Comparison of ENCODE assay signal across 30 mouse cellular contexts in the genomic region with DNA sequence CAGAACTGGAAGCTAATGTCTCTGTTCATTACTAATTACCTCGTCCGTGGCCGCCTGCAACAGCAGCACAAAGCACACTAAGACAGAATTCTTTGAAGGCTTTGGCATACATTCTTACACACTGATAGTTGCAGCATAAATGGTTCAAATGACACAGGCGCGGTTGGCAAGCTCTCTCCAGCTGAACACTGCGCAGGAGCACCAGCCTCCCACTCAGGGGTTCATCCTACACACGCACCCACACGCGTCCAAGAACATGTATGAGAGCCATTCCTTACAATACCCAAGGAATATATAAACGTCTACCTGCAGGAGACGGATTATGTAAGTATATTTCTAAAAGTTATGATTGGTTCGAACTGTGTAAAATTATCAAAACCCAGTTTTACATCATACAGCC. TPM values are rescaled to one million over a fixed set of nuclear protein-coding genes. Genes with fewer than 3 reads are reported as not detected.
DNase-seq lines count a peak whose midpoint lies in the region; ATAC-seq and TF ChIP-seq lines count a peak whose summit lies in the region.
"Had no signal": no experiment of that assay in that cellular context is flagged by ENCODE, and none has a peak within 500 bp of the region (broad histone marks: within the 10 kb centered on the region; RNA-seq: fewer than 3 reads in every experiment).

No protein-coding gene starts in this region.

- H3K36me3 ChIP-seq in heart, embryonic 11.5 days (ENCODE audit: control insufficient read depth, insufficient read depth, low read length): no peaks in the 10 kb centered on the region
- H3K36me3 ChIP-seq: forebrain, embryonic 10.5 days; heart, embryonic 13.5 days had no signal

- WGBS in heart, embryonic 11.5 days (ENCODE audit: insufficient replicate concordance): 86% methylated on average over 12 of the region's 12 CpGs

- H3K27ac ChIP-seq in heart, embryonic 11.5 days (ENCODE audit: low read depth, low read length): no peak overlapping the region
- no peak overlapping the region for H3K27ac ChIP-seq in left cerebral cortex, adult 2 months
- H3K27ac ChIP-seq: forebrain, embryonic 10.5 days; forebrain, embryonic 13.5 days; gastrocnemius, adult 2 months; heart, embryonic 13.5 days; hindbrain, embryonic 14.5 days; hindbrain, postnatal 0 days had no signal

- H3K4me1 ChIP-seq in heart, embryonic 11.5 days (ENCODE audit: control insufficient read depth, insufficient read depth, low read length): no peaks in the 10 kb centered on the region
- H3K4me1 ChIP-seq: heart, embryonic 13.5 days had no signal

- intact Hi-C loops in left cerebral cortex, adult 2 months (cut with DNase I): no loop called here
- intact Hi-C loops in left cerebral cortex, postnatal 4 days (cut with DNase I): no loop called here
- intact Hi-C loops in left cerebral cortex, postnatal 36 days (cut with DNase I): no loop called here

- H3K4me2 ChIP-seq in heart, embryonic 11.5 days: no peak overlapping the region
- H3K4me2 ChIP-seq: forebrain, embryonic 13.5 days; heart, embryonic 13.5 days; hindbrain, embryonic 14.5 days had no signal

- DNase-seq in heart, adult 11 months: peak; percentile 40
- peak; percentile 37 to 38 for DNase-seq in left cerebral cortex, adult 2 months (ENCODE audit: extremely low spot score in 1 of 2, low spot score in 2 of 2)
- no peak for DNase-seq in left cerebral cortex, postnatal 4 days
- DNase-seq in right cerebral cortex, postnatal 36 days (ENCODE audit: low spot score in 2 of 2): peak; percentile 39 to 50
- DNase-seq in right cerebral cortex, postnatal 14 days: no peak
- DNase-seq in left cerebral cortex, postnatal 36 days (ENCODE audit: low spot score in 2 of 2): peak; percentile 21 to 37
- DNase-seq in cerebellum, postnatal 36 days: no peak
- DNase-seq: adrenal gland, adult 2 months; adrenal gland, postnatal 14 days; cerebellum, adult 11-12 months; cerebellum, adult 8-10 months; cerebellum, postnatal 10 days; gastrocnemius, adult 2 months; gastrocnemius, postnatal 14 days; heart, adult 18-20 months; heart, postnatal 14 days; heart, postnatal 4 days had no signal

- no peak overlapping the region for H3K4me3 ChIP-seq in heart, embryonic 11.5 days (ENCODE audit: low read depth, low read length)
- no peak overlapping the region for H3K4me3 ChIP-seq in left cerebral cortex, adult 2 months
- H3K4me3 ChIP-seq: forebrain, embryonic 10.5 days; forebrain, embryonic 13.5 days; gastrocnemius, adult 2 months; heart, embryonic 13.5 days had no signal

- ATAC-seq in heart, embryonic 11.5 days (replicated peaks; ENCODE audit: insufficient number of reproducible peaks, low FRiP score, low TSS enrichment): no peak
- ATAC-seq: CD4-positive, CD25-positive, alpha-beta regulatory T cell, adult 4 months; forebrain, embryonic 13.5 days; forebrain, embryonic 16.5 days; hindbrain, postnatal 0 days had no signal

- no peaks in the 10 kb centered on the region for H3K9me3 ChIP-seq in heart, embryonic 11.5 days (replicated peaks; ENCODE audit: control insufficient read depth, low read length)
- H3K9me3 ChIP-seq: forebrain, embryonic 10.5 days; forebrain, embryonic 13.5 days; heart, embryonic 13.5 days had no signal

- TF ChIP-seq CTCF in left cerebral cortex, adult 2 months (IDR thresholded peaks at IDR 0.05): no peak

- H3K27me3 ChIP-seq in heart, embryonic 11.5 days (ENCODE audit: control insufficient read depth, insufficient read depth, low read length): no peaks in the 10 kb centered on the region
- H3K27me3 ChIP-seq: forebrain, embryonic 13.5 days; heart, embryonic 13.5 days had no signal

- H3K9ac ChIP-seq in heart, embryonic 11.5 days (ENCODE audit: low read depth, low read length): no peak overlapping the region
- H3K9ac ChIP-seq: forebrain, embryonic 13.5 days; heart, embryonic 13.5 days; hindbrain, embryonic 14.5 days had no signal

RNA-seq across cellular contexts. Expression of a gene that starts 30.7 kb away (rescaled TPM):
- not detected in 2 replicates for polyA plus RNA-seq in heart, embryonic 11.5 days (2014; fragmentation: Nextera tagmentation; extraction: Ambion mirVana)
- total RNA-seq in left cerebral cortex, adult 2 months (2021): 10 to 100 TPM; 11.6 to 12.0 TPM
- 1 to 10 TPM; 4.0 to 4.9 TPM for total RNA-seq in left cerebral cortex, postnatal 4 days (2021)
- total RNA-seq in left cerebral cortex, postnatal 36 days (2021): 10 to 100 TPM in 1 of 2 experiments, 1 to 10 TPM in 1; 8.9 to 10.3 TPM
- total RNA-seq: gastrocnemius, adult 2 months; gastrocnemius, postnatal 14 days; heart, postnatal 14 days; heart, postnatal 4 days; MEL had no signal
- polyA plus RNA-seq: C2C12; embryonic facial prominence, embryonic 11.5 days; embryonic facial prominence, embryonic 14.5 days; forebrain, embryonic 10.5 days; forebrain, embryonic 13.5 days; heart, embryonic 13.5 days; heart, embryonic 16.5 days had no signal

Comparison
In these comparisons a context has a peak if more than half of its experiments do, and no peak if none do; other contexts are left out.
1. DNase-seq: peak in heart, adult 11 months (single experiment), left cerebral cortex, adult 2 months (2 of 2), right cerebral cortex, postnatal 36 days (2 of 2) and left cerebral cortex, postnatal 36 days (2 of 2); none in left cerebral cortex, postnatal 4 days (single experiment), right cerebral cortex, postnatal 14 days (single experiment) and cerebellum, postnatal 36 days (0 of 2).